Mouse (Mus musculus) hindbrain, embryonic 16.5 days (tissue): ENCODE data around the gene Exoc2. TPM values are rescaled to one million over a fixed set of nuclear protein-coding genes. Genes with fewer than 3 reads are reported as not detected.
A peak's percentile ranks its signal among the peaks of the same experiment; 100 is the strongest.

Experiments used
- ATAC-seq: fragments of 200-750 bp; cut with Nextera tagmentation; 2 replicates; pipeline ENCODE4 v1.8.0; 2017; ENCODE audit warnings: moderate TSS enrichment, moderate library complexity
- H3K27ac ChIP-seq: fragments of 300-500 bp; sonication (generic); 2 replicates; pipeline ENCODE4 v1.5.1; 2014; ENCODE audit warnings: low read depth, mild to moderate bottlenecking, control low read depth, low read length, moderate library complexity
- H3K27me3 ChIP-seq: fragments of 300-500 bp; sonication (generic); replicated peaks from 2 replicates; pipeline ENCODE4 v1.6.1; 2014; ENCODE audit warnings: low read length; ENCODE audit not compliant: control insufficient read depth, insufficient read depth
- H3K36me3 ChIP-seq: fragments of 300-500 bp; sonication (generic); 2 replicates; pipeline ENCODE4 v1.6.1; 2014; ENCODE audit warnings: mild to moderate bottlenecking, low read length, moderate library complexity, mixed read lengths; ENCODE audit not compliant: control insufficient read depth, insufficient read depth
- H3K4me1 ChIP-seq: fragments of 300-500 bp; sonication (generic); 2 replicates; pipeline ENCODE4 v1.6.1; 2014; ENCODE audit warnings: low read depth, low read length; ENCODE audit not compliant: control insufficient read depth, insufficient read depth
- H3K4me2 ChIP-seq: fragments of 300-500 bp; sonication (generic); 2 replicates; pipeline ENCODE4 v1.6.1; 2014; ENCODE audit warnings: mild to moderate bottlenecking, low read length, control low read depth, moderate library complexity
- H3K4me3 ChIP-seq: fragments of 300-500 bp; sonication (generic); 2 replicates; pipeline ENCODE4 v1.5.1; 2014; ENCODE audit warnings: mild to moderate bottlenecking, low read length, control low read depth, moderate library complexity
- H3K9ac ChIP-seq: fragments of 300-500 bp; sonication (generic); 2 replicates; pipeline ENCODE4 v1.6.1; 2014; ENCODE audit warnings: low read depth, mild to moderate bottlenecking, control low read depth, low read length, moderate library complexity
- H3K9me3 ChIP-seq: fragments of 300-500 bp; sonication (generic); 2 replicates; pipeline ENCODE4 v1.6.1; 2014; ENCODE audit warnings: mild to moderate bottlenecking, low read length, moderate library complexity; ENCODE audit not compliant: control insufficient read depth
- WGBS: fragments of 180-500 bp; shearing (Covaris S2); extraction: QIAGEN DNeasy Blood & Tissue Kit; methylation state at CpG from one replicate; pipeline ENCODE4 v1.1.7; 2014; 5-methylcytosine and 5-hydroxymethylcytosine counted together
- polyA plus RNA-seq: library from polyadenylated mRNA; unstranded; fragments of >200 nt; fragmentation: Nextera tagmentation; extraction: Ambion mirVana; gene quantifications from 2 replicates; pipeline ENCODE4 v1.2.1, GENCODE M21; 2015

Exoc2 gene
- polyA plus RNA-seq, 1 experiment from 2014 or later: 46.7 TPM

DNA sequence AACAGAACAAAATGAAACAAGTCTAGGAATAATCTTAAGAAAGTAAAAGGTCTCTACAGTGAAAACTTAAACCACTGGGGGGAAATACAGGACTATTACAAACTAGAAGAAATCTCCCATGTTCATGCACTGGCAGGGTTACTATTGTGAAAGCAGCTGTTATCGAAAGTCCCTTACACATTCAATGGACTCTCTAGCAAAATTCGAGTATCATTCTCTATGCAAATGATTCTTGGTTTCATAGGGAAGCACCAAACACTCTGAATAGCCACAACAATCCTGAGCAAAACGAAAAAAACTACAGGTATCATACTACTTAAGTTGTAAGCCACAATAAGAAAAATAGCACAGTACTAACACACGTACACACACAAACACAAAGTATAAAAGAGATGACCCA, 52.0 kb downstream of the Exoc2 start:
- no peaks in the 10 kb centered on the region for H3K27me3 ChIP-seq
- H3K36me3 ChIP-seq: peaks cover 6% of the 10 kb centered on the region; the same call in 1 of the 2 replicates
- H3K4me2 ChIP-seq: no peak overlapping the region
- WGBS: 87% methylated on average over 4 of the region's 4 CpGs
- ATAC-seq: no peak
- no peak overlapping the region for H3K9ac ChIP-seq
- no peak overlapping the region for H3K27ac ChIP-seq
- no peaks in the 10 kb centered on the region for H3K9me3 ChIP-seq
- no peaks in the 10 kb centered on the region for H3K4me1 ChIP-seq
- H3K4me3 ChIP-seq: no peak overlapping the region

- H3K27me3 ChIP-seq: no peaks in the 10 kb centered on the region
- H3K9me3 ChIP-seq: no peaks in the 10 kb centered on the region
- H3K9ac ChIP-seq: no peak overlapping the region
- no peaks in the 10 kb centered on the region for H3K4me1 ChIP-seq
- H3K36me3 ChIP-seq: peaks cover 4% of the 10 kb centered on the region
- no peak overlapping the region for H3K4me2 ChIP-seq
- H3K4me3 ChIP-seq: no peak overlapping the region
- H3K27ac ChIP-seq: no peak overlapping the region
- ATAC-seq: no peak
Observed at GRCm38 (mm10) chr13:30913757-30914156, 60.1 kb downstream of the Exoc2 start.

- H3K4me2 ChIP-seq: no peak overlapping the region
- peak; percentile 52; the same call in 1 of the 2 replicates for ATAC-seq
- H3K27me3 ChIP-seq: no peaks in the 10 kb centered on the region
- no peak overlapping the region for H3K27ac ChIP-seq
- H3K9me3 ChIP-seq: no peaks in the 10 kb centered on the region
- H3K36me3 ChIP-seq: peaks cover 4% of the 10 kb centered on the region
- H3K4me3 ChIP-seq: no peak overlapping the region
- 38% methylated on average over 4 of the region's 4 CpGs for WGBS
- no peak overlapping the region for H3K9ac ChIP-seq
- no peaks in the 10 kb centered on the region for H3K4me1 ChIP-seq
Observed at GRCm38 (mm10) chr13:30913028-30913427, 60.9 kb downstream of the Exoc2 start.

GRCm38 (mm10) chr13:30911931-30912625, 61.8 kb downstream of the Exoc2 start:
- H3K9me3 ChIP-seq: no peaks in the 10 kb centered on the region
- ATAC-seq: no peak

DNA sequence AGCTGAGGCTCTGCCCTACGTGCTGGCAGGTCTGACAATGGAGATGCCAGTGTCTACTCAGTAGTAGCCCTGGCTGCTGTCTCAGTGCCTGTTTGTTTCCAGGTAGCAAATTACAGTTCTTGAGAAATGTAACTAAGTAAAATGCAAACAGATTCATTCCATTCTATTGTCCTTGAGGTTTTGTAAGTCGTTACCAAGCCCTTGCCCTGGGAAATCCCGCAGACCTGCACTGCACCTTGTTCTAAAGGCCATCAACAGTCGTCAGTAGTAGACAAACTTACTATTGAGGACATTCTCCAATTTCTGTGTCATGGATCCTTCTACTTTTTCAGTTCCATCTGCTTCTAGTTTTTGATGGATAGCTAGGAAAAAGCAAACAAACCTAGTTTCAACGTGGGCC, 63.0 kb downstream of the Exoc2 start:
- Histone ChIP-seq H3K27me3 (no peaks in the 10 kb centered on the region), H3K27ac (no peak overlapping the region), H3K9ac (no peak overlapping the region), H3K4me2 (no peak overlapping the region), H3K4me3 (no peak overlapping the region), H3K36me3 (peaks cover 4% of the 10 kb centered on the region), H3K9me3 (no peaks in the 10 kb centered on the region), H3K4me1 (no peaks in the 10 kb centered on the region)
- WGBS: 78% methylated on average over 5 of the region's 5 CpGs
- ATAC-seq: no peak

More at GRCm38 (mm10) chr13:30911931-30912625, 61.8 kb downstream of the Exoc2 start:
- WGBS: 70% methylated on average over 5 of the region's 5 CpGs
- H3K27me3 ChIP-seq: no peaks in the 10 kb centered on the region
- H3K4me3 ChIP-seq: no peak overlapping the region
- peaks cover 4% of the 10 kb centered on the region for H3K36me3 ChIP-seq
- H3K4me1 ChIP-seq: no peaks in the 10 kb centered on the region
- no peak overlapping the region for H3K4me2 ChIP-seq
- no peak overlapping the region for H3K9ac ChIP-seq
- no peak overlapping the region for H3K27ac ChIP-seq

GRCm38 (mm10) chr13:30902286-30902685, 71.6 kb downstream of the Exoc2 start:
- Histone ChIP-seq H3K27me3 (no peaks in the 10 kb centered on the region), H3K36me3 (0 out of 2 replicates have a peak, but pooled peaks cover 6% of the 10 kb centered on the region), H3K4me3 (no peak overlapping the region), H3K4me1 (no peaks in the 10 kb centered on the region), H3K9me3 (no peaks in the 10 kb centered on the region), H3K27ac (no peak overlapping the region), H3K9ac (no peak overlapping the region), H3K4me2 (no peak overlapping the region)
- WGBS: 64% methylated on average over 2 of the region's 2 CpGs
- no peak for ATAC-seq

DNA sequence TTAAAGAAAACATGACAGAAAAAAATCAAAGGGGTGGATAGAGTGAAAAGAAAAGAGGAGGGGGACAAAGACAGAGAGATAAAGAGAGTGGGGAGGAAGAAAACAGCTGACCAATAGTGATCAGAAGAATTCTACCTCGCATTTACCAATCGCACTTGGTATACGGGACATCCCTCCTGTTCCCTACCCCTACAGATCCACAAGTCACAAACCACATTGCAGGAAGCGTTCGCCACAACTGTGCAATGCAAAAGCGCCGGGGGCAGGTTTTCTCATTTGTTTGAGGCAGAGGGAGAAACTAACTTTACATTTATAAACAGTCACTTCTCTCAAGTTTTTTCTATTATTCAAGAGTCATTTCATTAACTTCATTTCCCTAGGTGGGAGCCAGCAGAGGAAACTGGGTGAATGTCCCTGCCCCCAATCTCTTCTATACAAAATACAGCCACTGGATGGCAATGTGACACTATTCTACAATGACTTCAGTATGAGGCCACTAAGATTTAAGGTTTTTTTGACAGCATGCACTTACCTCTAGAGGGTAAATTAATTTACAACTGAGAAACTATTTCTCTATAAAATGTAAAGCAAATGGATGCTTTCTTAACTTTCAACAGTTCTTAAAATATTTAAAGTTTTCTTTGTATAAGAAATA, 72.4 kb downstream of the Exoc2 start:
- H3K4me1 ChIP-seq: no peaks in the 10 kb centered on the region
- H3K9me3 ChIP-seq: no peaks in the 10 kb centered on the region
- no peak overlapping the region for H3K4me3 ChIP-seq
- 0 out of 2 replicates have a peak, but pooled peaks cover 6% of the 10 kb centered on the region for H3K36me3 ChIP-seq
- H3K27ac ChIP-seq: no peak overlapping the region
- no peak overlapping the region for H3K9ac ChIP-seq
- H3K27me3 ChIP-seq: no peaks in the 10 kb centered on the region
- peak; percentile 63; the same call in 1 of the 2 replicates for ATAC-seq
- WGBS: 92% methylated on average over 7 of the region's 7 CpGs
- H3K4me2 ChIP-seq: no peak overlapping the region

DNA sequence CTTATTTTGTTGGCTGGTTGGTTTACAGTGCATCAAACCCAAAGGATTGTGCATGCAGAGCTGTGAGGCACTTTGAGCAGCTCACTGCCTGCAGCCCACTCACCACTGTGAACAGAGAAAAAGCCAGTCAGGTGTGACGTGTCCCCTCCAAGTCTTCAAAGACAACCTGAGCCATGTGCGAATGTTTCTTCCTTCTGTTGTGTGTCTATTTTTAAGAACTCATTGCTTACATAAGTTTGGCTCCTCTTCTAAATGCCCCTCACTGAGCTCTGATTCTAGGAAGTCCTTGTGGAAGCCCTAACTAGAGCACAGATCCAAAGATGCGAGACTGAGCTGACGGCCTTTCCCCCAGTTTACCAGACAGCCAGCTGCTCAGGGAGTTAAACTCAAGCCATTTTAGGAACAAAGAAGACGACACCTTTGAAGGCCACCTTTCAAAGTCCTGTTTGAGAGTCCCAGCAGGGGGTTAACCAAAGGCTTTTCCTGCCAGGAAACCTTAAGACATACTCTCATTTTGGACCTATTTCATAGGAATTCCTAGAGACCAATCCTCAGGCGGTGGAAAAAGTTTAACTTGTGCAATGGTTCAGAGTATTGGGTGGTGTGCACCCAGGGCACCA, 79.8 kb downstream of the Exoc2 start:
- H3K4me2 ChIP-seq: no peak overlapping the region
- no peak overlapping the region for H3K9ac ChIP-seq
- WGBS: 63% methylated on average over 6 of the region's 6 CpGs
- no peaks in the 10 kb centered on the region for H3K4me1 ChIP-seq
- no peaks in the 10 kb centered on the region for H3K9me3 ChIP-seq
- H3K36me3 ChIP-seq: no peaks in the 10 kb centered on the region
- ATAC-seq: no peak
- H3K4me3 ChIP-seq: no peak overlapping the region
- H3K27me3 ChIP-seq: no peaks in the 10 kb centered on the region
- no peak overlapping the region for H3K27ac ChIP-seq

DNA sequence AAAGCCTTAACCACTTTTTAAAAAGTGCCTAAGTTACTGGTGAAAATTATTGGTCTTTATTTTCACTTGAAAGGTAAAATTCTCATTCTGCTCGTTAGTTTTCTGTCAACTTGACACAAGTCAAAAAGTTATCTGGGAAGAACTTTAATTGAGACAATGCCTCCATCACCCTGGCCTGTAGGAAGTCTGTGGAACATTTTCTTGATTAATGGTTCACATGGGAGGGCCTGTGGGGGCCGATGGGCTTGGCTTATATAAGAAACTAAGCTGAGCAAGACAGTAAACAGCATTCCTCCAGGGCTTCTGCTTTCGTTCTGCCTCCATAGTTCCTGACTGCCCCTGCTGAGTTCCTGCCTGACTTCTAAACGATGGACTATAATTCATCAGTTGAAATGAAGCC, 81.6 kb downstream of the Exoc2 start:
- Histone ChIP-seq H3K4me1 (no peaks in the 10 kb centered on the region), H3K4me3 (no peak overlapping the region), H3K9ac (no peak overlapping the region), H3K27ac (no peak overlapping the region), H3K36me3 (no peaks in the 10 kb centered on the region), H3K27me3 (no peaks in the 10 kb centered on the region), H3K4me2 (no peak overlapping the region), H3K9me3 (no peaks in the 10 kb centered on the region)
- WGBS: 66% methylated on average over 4 of the region's 4 CpGs
- ATAC-seq: no peak
